Mouse (Mus musculus) thymus, postnatal 25 days (tissue): ENCODE measurements at regions not wholly inside any gene's neighbourhood (a gene's known extent, or its start where the extent isn't known, plus 50 kb on each side); places are given as distances from the start of the nearest gene placed in this dataset.

Source experiments
- DNase-seq: peaks from one replicate; pipeline ENCODE4 v3.0.0; 2022

DNA sequence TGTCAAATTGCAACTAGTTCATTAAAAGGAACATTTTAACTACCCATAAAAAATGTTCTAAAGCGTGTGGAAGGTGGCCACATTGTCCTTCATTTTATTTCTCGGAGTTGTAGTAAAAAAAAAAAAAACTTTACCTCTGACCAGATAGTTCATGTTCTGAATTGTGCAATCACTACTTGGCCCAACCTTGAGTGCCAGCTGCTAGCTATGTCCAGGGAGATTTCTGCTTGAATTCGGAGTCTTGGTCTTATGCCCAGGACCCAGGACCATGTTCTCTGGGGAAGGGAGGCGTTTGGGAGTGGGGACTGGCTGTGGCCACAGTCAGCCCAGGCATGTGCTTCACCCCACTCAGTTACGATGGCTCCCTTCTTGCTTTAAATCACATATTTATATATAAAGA, 54.9 kb upstream of the Atp1b3 start:
- DNase-seq: no peak

- peak; percentile 63 for DNase-seq
Measured at GRCm38 (mm10) chr9:96415873-96416570, 51.8 kb upstream of the Atp1b3 start.
